Mouse (Mus musculus): Measurements from ENCODE around the gene Fancm. TPM values are rescaled to one million over a fixed set of nuclear protein-coding genes. Genes with fewer than 3 reads are reported as not detected.
"Not testable (repeated sequence)": the region's sequence is repeated elsewhere in the genome, so short reads cannot be mapped to it uniquely, and the experiment has no call there.

Fancm gene
- 1 to 10 TPM; 3.5 to 7.4 TPM for polyA plus RNA-seq (2017; shearing (Covaris generic))

- peak; percentile 64 for ATAC-seq
Measured at GRCm38 (mm10) chr12:65075085-65075732, at the start of gene Fancm. TSS of gene Fancm (plus strand) at chr12:65075603.

DNA sequence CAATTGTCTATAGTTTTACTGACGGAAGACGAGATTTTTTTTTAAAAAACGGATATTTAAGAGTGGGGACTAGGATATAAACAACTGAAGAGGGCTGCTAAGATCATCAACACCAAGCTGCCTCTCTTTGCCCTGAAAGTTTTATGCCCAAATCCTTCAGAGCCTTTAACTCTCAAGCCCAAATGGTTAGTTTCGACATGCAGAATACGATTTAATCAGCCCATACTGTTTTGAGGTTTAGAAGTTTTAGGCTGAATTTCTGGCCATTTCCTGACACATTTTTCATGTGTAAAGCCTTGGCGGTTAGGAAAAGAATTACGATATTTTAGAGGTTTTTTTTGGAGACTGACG lies 39.6 kb upstream of the Fancm start:
- ATAC-seq: peak; percentile 20

DNA sequence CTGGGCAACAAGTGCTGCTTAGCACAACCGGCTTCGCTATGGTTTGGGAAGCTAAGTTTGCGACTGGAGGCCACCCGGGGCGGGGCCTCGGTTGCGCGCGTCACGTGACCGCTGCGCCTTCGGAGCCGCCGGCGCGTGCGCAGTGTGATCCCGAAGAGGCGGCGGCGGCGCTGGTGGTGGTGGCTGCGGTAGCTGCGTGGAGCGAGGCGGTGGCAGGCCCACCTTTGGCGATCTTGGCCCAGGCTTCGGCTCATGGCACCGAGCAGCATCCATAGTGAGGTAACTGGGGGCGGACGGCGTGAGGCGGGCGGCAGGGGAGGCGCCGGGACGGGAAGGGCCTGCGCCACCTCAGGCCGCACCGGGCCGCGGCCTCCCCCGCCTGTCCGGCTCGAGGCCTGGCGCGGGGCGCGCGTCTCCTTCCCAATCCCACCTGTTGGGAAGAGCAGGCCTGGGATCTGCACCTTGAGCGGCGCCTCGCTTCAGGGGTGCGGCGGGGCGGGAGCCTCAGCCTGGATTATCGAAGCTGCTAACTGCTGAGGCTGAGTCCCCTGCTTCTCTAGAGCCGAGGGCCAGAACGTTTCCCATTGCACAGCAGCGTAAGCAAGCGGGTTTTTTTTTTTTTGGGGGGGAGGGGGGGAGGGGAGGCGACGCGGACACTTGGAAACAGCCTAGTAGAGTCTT lies 39.1 kb upstream of the Fancm start, which contains the start of gene Prpf39:
TSS of gene Prpf39 (plus strand) at position 144 of the 681 bp plus-strand sequence.
- peak; percentile 77 for ATAC-seq

- no peak for ATAC-seq
Measured at GRCm38 (mm10) chr12:65036892-65037545, 38.4 kb upstream of the Fancm start.

- peak; percentile 38 for ATAC-seq
Measured at GRCm38 (mm10) chr12:65037546-65037937, 37.9 kb upstream of the Fancm start.

- ATAC-seq: peak; percentile 75
Measured at GRCm38 (mm10) chr12:65048799-65049198, 26.6 kb upstream of the Fancm start.

DNA sequence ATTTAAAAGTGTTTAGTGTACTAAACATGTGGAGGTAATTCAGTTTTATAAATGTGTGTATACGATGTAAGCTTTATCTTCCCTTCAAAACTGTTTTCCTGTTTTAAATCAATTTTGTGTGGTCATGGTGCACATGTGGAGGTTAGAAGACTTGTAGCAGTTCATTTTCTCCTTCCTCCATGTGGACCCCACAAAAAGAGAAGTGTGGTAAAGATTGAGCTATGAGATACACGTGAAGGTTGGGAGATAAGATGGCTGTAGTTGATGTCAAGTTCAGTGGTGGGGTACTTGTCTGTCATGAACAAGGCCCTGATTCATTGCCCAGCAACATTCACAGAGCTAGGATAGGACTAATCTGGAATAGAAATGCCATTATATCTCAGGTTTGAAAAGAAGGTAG lies 17.2 kb upstream of the Fancm start:
- no peak for ATAC-seq

GRCm38 (mm10) chr12:65061082-65061481 lies 14.3 kb upstream of the Fancm start:
- peak; percentile 13 for ATAC-seq

DNA sequence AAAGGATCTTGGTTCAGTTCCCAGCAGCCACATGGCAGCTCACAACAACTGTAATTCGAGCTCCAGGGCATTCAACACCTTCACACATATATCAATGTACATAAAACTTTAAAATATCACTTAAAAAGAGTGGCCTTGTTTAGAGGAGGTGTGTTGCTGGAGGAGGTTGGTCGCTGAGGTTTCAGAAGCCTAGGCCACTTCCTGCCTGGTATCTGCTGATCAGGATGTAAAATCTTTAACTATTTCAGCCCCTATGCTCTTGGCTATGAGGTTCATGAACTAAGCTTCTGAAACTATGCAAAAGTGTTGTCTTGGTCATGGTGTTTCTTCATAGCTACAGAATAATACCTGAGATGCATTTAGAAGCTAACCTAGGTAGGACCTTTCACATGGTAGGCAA lies 10.2 kb upstream of the Fancm start:
- peak; percentile 98 for ATAC-seq

- ATAC-seq: no peak
Measured at GRCm38 (mm10) chr12:65066234-65066633, 9.2 kb upstream of the Fancm start.

- no peak for ATAC-seq
Measured at GRCm38 (mm10) chr12:65068409-65068808, 7.0 kb upstream of the Fancm start.

DNA sequence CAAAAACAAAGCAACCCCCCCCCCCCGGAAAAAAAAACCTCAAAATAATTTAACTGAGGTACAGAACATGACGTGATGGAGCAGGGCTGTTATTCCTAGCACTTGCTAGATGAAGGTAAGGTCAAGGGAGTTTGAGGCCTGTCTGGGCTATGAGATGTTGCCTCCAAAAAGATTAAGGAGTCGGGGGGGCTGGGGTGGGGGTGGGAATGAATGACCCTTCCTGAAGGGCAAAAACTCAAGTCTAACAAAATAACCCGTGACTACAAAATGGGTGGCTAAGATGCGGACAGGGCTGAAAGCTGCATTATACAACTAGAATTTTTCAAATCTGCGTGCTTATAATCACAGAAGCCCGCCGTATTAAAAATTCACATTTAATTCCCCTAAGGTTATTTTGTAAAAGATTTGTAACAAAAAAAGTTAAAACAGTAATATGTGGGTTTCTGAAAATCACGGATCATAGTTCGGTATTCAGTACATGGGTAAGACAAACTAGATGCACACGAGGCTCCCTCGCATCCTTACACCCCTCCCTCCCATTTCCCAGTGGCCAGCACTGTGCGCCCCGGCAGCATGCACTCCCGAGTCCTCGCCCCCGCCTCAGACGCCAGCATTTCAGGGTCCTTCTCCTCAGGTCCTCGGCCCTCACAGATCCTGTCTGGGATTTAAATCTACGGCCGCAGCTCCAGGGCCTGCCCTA lies 2.3 kb upstream of the Fancm start:
- ATAC-seq: peak; percentile 3

DNA sequence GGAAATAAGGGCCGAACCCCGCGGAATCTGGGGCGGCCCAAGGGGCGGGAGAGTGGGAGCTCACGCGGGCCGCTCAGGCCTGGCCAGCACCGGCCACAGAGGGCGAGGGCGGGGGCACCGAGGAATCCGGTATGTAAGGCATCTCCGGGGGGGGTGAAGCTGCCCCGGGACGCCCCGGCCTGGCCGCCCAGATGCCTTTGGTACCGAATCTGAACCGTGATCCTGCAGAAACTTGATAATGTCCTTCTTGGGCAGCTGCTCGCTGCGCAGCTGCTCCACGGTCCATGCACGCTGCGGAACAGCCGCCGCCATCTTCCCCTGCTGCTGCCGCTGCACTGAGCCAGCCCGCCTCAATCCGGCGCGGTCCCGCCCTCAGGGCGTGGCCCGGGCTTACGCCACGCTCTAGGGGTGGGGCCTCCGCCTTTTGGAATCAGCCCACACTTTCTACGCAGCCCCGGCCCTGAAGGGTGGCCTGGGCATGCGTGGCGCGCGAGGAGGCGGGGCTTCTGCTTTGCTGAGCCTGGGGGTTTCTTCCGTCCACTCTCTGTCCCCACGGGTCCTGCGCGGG lies 1.7 kb upstream of the Fancm start, which contains the start of gene Fkbp3:
TSS of gene Fkbp3 (minus strand) at position 397 of the 568 bp plus-strand sequence.
- ATAC-seq: peak; percentile 89

DNA sequence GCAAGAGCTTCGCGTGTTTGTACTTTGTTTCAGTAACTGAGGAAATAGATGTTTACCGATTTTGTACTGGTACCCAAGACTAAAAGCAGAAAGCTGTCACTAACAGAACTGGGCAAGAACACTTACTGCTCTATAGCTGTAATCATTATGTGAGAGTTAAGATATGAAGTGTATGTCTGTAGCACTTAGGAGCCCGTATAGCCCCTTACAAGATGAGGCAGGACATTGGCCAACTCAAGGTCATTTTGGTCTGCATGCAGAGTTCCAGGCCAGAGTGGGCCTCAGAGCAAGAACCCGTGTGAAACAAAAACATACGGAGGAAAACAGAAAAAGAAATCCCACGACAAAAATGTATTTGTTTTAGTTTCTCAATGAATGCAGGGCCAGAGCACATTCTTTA lies 752 bp upstream of the Fancm start:
- no peak for ATAC-seq

DNA sequence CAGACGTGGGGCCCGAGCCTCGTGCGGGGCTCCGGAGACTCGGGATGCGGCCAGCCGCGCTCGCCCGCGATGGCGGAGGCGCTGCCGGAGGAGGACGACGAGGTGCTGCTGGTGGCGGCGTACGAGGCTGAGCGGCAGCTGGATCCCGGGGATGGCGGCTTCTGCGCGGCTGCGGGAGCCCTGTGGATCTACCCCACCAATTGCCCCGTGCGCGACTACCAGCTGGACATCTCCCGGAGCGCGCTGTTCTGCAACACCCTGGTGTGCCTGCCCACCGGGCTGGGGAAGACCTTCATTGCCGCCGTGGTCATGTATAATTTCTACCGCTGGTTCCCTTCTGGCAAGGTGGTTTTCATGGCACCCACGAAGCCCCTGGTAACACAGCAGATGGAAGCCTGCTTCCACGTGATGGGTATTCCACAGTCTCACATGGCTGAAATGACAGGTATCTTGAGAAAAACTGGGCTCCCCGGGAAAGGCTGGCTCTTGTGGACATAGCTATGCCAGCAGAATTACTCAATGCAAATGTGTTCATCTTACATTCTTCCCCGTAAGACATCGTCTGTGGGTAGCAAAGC lies 419 bp downstream of the Fancm start:
- ATAC-seq: peak; percentile 10

- no peak for ATAC-seq
Measured at GRCm38 (mm10) chr12:65076906-65077305, 1.5 kb downstream of the Fancm start.

DNA sequence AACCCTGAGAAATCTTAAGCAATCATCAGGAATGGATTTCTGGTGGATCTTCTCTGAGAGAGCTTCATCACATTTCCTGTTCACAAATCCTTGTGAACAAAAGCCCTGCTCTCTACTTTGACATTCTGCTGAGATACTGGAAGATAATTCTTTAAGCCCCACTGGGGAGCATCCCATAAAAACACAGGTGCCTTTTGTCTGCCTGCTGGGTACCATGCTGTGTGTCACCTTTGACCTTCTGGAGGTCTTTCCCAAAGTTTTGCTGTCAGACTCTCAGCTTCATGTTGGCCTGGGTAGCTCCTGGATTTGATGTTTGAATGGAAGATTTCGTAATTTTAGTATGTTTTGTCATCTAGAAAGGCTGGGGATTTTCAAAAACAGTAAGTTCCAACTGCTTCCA lies 33.3 kb downstream of the Fancm start:
- ATAC-seq: no peak

GRCm38 (mm10) chr12:65111503-65111902 lies 36.1 kb downstream of the Fancm start:
- ATAC-seq: no peak

DNA sequence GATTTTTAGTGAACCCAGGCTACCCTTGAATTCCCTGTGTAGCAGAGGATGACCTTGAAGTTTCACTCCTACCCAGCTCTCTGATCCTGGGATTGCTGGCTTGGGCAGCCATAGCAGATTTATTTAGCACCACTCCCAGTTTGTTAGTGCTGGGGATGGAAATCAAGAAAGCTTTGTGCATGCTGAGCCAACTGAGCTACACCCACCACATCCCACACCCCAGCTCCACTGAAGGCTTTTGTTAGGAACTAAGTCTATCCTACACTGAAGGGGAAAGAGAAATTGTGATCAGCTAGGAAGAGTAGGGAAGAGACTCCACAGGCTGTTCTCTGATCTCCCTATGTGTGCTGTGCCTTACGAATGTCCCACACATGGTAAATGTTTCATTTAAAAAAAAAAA lies 37.4 kb downstream of the Fancm start:
- ATAC-seq: no peak

- no peak for ATAC-seq
Measured at GRCm38 (mm10) chr12:65113925-65114324, 38.5 kb downstream of the Fancm start.

DNA sequence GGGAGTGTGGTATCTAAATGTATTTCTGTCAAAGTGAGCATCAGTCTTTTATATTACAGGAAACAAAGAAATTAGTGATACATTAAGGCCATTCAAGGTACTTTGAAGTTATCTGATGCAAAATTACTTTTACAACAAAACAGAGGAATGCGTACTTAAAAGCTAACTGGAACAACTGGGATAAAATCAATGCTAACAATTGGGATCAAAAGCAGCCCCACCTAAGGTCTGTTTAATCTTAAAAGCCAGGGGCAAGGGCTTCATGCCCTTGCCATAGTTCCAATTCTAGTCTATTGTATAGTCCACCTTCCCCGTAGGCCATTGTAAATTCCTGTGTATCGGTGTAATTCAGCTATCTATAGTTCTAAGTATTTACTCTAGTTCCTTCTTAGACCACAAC lies 39.6 kb downstream of the Fancm start:
- ATAC-seq: not testable (repeated sequence)

- no peak for ATAC-seq
Measured at GRCm38 (mm10) chr12:65118968-65119367, 43.6 kb downstream of the Fancm start.
